Mouse (Mus musculus): Measurements from ENCODE around the gene Tekt4. TPM values are rescaled to one million over a fixed set of nuclear protein-coding genes. Genes with fewer than 3 reads are reported as not detected.

The Tekt4 gene
- polyA plus RNA-seq (2017; shearing (Covaris generic)), result not detected

DNA sequence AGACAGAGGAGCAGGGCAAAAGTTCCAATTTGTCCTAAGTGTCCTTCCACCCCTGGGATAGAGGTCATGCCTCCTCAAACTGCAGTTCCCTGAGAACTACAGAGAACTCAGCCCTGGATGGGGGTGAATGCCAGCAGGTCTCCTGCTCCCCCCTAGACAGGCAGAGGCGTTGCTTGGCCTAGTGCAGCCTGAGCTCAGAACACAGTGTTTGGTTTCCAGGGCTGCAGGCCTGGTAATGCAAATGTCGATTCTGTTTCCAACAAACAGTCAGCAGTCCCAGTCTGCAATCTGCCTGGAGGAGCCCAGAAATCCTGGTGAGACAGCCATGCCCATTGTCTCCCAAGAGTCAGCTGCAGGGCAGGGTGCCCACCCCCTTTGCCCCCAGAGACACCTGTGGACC lies at the start of gene Tekt4:
Tekt4 (plus strand) TSS at position 344 of the 400 bp plus-strand sequence.

DNA sequence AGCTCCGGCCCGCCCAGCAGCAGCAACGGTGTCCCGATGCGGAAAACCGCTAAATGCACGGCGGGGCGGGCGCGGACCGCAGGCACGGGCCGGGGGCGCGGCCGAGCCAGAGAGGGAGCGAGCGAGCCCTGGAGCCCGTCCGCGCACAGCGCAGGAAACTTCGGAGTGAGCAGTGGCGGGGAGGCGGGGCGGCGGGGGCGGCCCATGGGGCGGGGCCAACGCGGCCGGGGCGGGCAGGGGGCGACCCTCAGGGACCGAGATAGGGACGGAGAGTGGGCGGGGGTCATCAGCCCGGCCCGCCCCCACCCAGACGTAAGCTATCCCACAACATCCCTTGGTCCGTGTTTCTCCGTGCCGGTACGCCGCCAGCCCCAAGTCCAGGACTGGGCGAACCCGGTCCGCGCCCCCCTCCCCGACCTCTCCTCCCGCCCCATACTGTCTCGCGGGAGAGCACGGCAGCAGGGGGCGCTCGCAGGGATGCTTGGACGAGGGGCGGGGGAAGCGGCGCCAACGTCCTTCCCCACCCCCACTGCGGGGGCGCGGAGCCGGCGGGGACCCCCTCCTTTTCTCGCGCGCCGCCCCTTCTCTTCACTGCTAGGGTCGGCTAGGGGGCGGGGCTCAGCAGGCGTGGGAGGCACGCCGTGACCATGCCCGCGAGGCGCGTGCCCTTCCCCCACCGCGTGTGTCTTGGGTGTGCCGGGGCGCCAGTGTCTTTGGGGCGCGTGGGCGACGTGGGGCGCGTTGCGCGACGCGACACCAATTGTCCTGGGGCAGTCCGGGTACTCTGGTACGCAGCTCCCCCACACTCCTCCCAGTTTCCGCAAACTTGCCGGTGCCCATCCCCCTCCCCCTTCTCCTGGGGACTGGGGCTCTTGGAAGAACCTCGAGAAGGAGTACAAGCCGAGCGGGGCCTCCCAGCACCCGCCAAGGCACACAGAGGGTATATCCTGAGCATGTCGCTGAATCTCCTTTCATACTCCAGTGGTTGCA lies 20.5 kb upstream of the Tekt4 start, which contains the start of gene Cacna1h:
Cacna1h (minus strand) TSS at position 167 of the 990 bp plus-strand sequence.

DNA sequence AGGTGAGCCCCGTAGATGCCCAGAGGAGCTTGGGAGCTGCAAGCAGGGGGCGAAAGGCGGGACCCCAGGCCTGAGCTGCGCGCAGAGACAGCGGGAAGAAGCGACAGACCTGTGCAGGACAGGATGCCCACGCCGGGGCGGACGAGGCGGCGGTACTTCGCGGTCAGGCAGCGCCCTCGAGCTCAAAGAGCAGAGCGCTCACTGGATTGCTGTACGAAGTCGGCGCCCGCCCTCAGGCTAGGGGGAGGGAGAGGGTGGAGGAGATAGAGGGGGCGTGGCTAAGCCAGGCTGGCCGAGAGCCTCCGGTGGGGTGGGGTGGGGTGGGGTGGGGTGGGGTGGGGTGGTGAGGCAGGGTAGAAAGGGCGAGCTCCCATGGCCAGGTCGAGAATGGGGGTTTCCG lies 42.6 kb downstream of the Tekt4 start, which contains the start of gene Sstr5:
Sstr5 (minus strand) TSS at position 276 of the 400 bp plus-strand sequence.

Other genes starting within 250 kb of the Tekt4 start
- gene Gnptg, start 214.5 kb upstream of the Tekt4 start, polyA plus RNA-seq (2017; shearing (Covaris generic)), result 100 to 1,000 TPM in 1 of 2 experiments, 10 to 100 TPM in 1; 78.6 to 103 TPM
- gene Tsr3, start 214.4 kb upstream of the Tekt4 start, polyA plus RNA-seq (2017; shearing (Covaris generic)), result 10 to 100 TPM; 65.0 to 68.1 TPM
- gene Baiap3, start 198.3 kb upstream of the Tekt4 start, polyA plus RNA-seq (2017; shearing (Covaris generic)), result 10 to 100 TPM; 19.7 to 99.3 TPM
- gene Ube2i, start 180.0 kb upstream of the Tekt4 start, polyA plus RNA-seq (2017; shearing (Covaris generic)), result 100 to 1,000 TPM; 545 to 561 TPM
- gene Prss34, start 156.2 kb upstream of the Tekt4 start, polyA plus RNA-seq (2017; shearing (Covaris generic)), result not detected
- gene Prss28, start 146.0 kb upstream of the Tekt4 start, polyA plus RNA-seq (2017; shearing (Covaris generic)), result not detected
- not detected for gene Prss29, start 136.0 kb upstream of the Tekt4 start, polyA plus RNA-seq (2017; shearing (Covaris generic))
- under 1 TPM; 0.14 to 0.34 TPM for gene Tpsab1, start 109.1 kb upstream of the Tekt4 start, polyA plus RNA-seq (2017; shearing (Covaris generic))
- gene Tpsb2, start 88.3 kb upstream of the Tekt4 start, polyA plus RNA-seq (2017; shearing (Covaris generic)), result 1 to 10 TPM in 1 of 2 experiments, not detected in 1; 1.2 TPM
- gene Tpsg1, start 85.3 kb upstream of the Tekt4 start, polyA plus RNA-seq (2017; shearing (Covaris generic)), result not detected
- not detected for gene Cacna1h, start 20.8 kb upstream of the Tekt4 start, polyA plus RNA-seq (2017; shearing (Covaris generic))
- under 1 TPM in 1 of 2 experiments, not detected in 1; 0.14 TPM for gene Sstr5, start 42.7 kb downstream of the Tekt4 start, polyA plus RNA-seq (2017; shearing (Covaris generic))
- gene Sox8, start 116.1 kb downstream of the Tekt4 start, polyA plus RNA-seq (2017; shearing (Covaris generic)), result under 1 TPM in 1 of 2 experiments, not detected in 1; 0.11 TPM
- 10 to 100 TPM; 21.6 to 22.0 TPM for gene Lmf1, start 124.5 kb downstream of the Tekt4 start, polyA plus RNA-seq (2017; shearing (Covaris generic))